Mouse (Mus musculus) ovary, adult 18-20 months (tissue): ENCODE data around the gene Pgc.

Source experiments
- DNase-seq: peaks from one replicate; pipeline ENCODE4 v3.0.0; 2022; ENCODE audit warnings: low spot score, mixed read lengths

Gene Pgc

DNA sequence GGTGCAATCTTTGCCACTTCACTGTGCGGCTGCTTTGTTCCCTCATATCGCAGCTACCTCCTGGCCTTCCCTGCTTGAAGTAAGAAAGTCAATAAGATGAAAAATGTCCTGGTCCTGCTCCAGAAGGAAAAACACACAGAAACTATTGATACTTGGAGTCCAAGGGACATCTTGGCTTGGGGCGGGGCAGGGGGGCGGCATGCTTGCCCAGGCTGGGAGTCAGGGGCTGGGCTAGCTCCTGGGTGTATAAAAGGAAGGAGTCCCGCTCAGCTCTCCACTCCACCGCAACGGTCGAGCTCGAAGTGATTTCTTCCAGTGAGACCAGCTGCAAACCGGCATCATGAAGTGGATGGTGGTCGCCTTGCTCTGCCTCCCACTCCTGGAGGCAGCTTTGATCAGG, at the start of gene Pgc:
Pgc (plus strand) TSS at position 277 of the 400 bp plus-strand sequence.
- DNase-seq = no peak

DNA sequence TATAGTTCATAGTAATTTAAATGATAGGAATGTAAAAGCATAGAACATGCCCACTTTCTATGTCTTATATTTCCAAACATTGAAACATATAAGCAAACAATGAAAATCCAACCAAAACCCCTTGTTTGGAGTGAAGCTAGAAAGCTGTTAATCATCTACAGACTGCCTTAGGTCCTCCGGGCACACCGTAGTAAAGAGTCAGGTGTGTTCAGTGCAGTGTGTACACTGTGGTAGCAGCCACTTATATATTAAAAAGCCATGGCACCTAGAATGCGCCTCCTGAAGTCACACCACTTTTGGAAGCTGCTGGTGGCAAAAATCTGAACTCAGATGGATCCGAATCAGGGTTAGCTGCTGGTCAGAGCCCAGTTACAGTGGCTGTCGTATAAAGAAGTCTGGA, 48.4 kb upstream of the Pgc start:
- no peak for DNase-seq

- no peak for DNase-seq
These were observed 47.9 kb upstream of the Pgc start for GRCm38 (mm10) chr17:47678702-47679101.

- DNase-seq = no peak
These were observed 43.8 kb upstream of the Pgc start for GRCm38 (mm10) chr17:47682836-47683235.

GRCm38 (mm10) chr17:47687409-47688343, 39.0 kb upstream of the Pgc start:
- DNase-seq = peak; percentile 92

GRCm38 (mm10) chr17:47688344-47688607, 38.4 kb upstream of the Pgc start, which contains the start of gene Tomm6:
TSS of gene Tomm6 (minus strand) at chr17:47688386.
- DNase-seq = no peak

DNA sequence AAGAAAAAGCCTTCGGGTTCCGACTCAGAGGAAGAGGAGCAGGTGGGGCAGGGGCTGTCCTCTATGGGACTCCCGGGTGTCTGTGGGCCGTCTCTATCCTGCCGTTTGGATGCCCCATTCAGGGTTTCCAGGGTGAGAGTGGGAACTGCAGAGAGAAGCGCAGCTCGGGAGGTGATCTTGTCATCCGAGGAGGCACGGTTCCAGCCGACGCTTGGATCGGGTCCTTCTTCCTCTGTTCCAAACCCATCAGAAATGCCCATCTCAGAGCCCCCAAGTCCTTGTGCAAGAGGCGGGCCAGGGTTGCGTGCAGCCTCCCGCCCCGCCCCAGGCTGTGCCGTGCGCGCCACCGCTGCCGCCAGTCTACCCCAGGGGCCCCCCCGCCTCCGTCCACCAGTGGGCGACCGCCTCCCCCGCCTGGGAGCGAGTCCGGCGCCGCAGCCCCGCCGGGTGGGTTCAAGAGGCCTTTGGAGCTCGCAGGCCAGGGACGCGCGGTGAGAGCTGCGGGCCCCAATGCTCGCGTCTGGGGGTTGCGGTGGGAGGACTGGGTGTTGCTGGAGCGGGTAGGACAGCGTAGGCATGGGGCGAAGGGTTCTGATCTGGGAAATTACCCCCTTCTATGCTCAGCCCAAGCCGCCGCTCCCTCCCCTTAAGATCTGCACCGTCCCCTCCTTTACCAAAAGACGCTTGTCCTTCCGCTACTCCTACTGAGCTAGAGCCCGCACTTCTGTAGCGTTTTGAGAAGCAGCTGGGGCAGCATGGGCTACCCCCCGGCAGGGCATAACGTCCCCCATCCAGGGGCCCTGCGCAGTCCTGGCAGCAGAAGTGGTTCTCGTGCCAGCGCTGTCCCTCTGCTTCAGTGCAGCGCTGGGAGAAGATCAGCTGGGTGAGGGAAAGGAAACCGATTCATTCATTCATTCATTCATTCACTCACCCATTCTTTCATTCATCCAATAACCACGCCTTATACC, 37.8 kb upstream of the Pgc start, which contains the start of gene Frs3:
Frs3 (plus strand) TSS at position 423 of the 968 bp plus-strand sequence.
- peak; percentile 57 for DNase-seq

- DNase-seq = no peak
These were observed 36.7 kb upstream of the Pgc start for GRCm38 (mm10) chr17:47689894-47690293.

GRCm38 (mm10) chr17:47691650-47692049, 35.0 kb upstream of the Pgc start:
- DNase-seq = no peak

DNA sequence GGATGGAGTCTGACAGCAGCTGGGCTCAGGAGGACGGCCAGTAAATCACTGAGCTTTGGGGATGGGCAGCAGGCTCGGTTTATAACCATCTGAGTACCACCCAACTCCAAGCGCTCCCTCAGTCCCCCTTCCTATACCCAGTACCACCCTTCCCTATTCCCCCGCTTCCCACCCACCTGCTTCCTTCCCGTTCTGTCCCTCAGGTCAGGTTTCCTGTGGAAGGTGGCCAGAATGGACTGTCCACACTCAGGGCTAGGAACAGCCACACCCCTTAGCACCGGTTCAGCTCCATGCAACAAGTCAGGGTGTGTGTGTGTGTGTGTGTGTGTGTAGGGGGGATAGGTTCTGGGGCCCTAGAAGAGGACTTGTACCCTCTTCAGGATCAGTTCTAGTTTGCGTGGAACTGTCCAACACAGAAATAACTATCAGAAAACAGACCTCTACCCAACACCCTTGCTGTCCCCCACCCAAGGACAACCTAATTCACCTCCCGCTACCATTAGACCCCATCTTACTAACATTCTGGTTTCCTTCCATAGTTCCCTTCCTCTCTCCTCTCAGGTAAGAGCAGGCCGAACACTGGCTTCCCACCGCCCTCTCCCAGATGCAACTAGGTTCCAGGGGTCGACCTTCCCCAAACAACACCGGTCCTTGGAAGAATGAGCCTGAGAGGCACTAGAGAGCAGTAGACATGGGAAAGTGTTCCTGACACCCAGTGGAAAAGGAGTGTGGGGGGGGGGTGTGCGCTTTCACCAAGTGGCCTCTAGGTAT, 32.8 kb upstream of the Pgc start:
- DNase-seq = no peak

DNA sequence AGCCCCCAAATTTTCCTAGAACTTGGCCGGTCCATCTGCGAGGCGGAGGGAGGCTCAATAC, 32.4 kb upstream of the Pgc start, which contains the start of gene Gm21981:
Gm21981 (minus strand) TSS at position 14 of the 61 bp plus-strand sequence.
- no peak for DNase-seq

DNA sequence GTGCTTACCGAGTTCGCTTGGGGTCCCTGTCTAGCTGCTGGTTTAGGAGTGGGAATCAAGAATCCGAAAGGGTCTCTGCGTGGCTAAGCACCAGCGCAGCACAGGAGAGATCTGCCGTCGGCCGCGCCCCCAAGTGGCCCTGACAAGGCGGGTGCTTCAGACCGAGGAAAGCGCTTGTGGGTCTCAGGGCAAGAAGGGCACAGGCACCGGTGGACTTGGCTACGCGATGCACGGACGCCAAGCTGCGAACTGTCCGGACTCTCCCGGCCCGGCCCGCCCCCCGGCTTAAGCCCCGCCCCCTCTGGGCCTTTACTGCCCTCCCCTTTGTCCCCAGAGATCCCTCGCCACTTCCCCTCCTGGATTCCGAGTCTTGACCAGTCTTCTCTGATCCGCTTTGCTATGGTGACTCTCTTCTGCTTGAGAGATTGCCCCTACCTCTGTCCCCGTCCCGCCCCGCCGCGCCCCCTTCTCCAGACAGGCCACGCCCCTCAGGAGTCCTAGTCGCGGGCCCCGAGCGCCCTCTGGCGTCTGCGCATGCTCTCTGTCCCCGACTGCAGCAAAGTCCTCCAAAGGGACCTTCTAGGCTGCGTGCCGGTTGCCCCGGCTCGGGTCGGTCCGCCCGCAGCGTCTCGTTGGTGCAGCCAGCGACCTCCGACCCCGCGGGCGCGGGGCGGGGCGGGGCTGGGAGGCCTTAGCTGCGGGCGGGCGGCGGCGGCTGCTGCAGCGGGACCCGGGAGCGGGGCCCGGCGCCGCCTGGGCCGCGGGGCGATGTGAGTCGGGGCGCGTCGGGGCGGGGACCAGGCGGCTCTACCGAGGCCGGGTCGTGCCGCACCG, 31.9 kb upstream of the Pgc start, which contains the start of gene Prickle4:
Prickle4 (minus strand) TSS at position 234 of the 834 bp plus-strand sequence.
- peak; percentile 95 for DNase-seq

DNA sequence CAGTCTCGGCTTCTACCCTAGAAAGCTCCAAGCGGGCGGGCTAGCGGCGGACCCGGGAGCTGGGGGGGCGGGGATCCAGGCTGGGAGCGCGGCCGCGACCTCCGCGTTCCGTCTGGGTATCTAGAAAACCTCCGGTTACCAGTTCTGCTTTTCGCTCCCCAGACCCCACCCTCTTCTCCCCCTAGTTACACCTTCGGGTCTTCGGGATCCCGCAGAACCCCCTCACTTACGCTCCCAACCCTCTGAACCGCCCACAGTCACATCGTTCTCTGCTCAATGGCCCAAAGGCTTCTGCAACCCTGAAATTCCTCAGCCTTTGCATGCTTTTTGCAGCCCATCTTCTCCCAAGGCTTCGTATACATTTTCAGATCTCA, 31.3 kb upstream of the Pgc start:
- no peak for DNase-seq

DNA sequence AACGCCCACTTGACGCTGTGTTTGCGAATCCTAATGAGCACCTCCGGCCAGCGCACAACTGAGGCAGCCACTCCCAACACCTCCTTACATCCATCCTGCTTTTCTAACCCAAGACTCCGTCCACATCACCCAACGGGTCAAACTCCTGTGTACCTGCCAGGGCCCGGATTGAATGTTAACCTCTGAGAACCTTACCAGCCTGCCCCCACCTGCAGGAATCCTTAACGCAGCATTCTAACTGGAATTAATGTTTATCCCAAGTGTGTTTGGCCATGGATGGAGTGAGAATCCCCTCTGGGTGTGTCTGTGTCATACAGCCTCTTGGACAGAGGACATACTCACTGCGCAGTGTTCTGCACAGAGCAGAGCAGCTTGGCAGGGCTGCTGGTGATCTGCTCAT, 28.5 kb upstream of the Pgc start:
- no peak for DNase-seq

DNA sequence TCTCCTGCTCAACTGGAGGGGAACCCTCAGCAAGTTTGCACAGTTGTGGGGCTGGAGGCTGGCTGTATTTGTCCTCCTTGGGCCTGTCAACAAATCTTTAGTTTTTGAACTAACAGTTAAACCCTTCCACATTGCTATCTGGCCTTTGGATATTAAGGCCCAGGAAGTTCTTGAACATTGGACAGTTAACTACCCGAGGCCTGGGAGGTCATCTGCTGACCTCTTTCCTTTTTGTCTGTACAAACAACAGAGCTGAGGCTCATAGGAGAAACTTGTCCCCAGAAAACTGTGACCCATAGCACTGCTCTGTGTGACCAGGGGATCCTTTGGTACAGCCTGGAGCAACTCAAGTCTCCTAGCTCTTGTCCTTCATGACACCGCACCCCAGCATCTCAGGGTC, 27.6 kb upstream of the Pgc start:
- DNase-seq = no peak

- no peak for DNase-seq
These were observed 24.8 kb upstream of the Pgc start for GRCm38 (mm10) chr17:47701793-47702192.

DNA sequence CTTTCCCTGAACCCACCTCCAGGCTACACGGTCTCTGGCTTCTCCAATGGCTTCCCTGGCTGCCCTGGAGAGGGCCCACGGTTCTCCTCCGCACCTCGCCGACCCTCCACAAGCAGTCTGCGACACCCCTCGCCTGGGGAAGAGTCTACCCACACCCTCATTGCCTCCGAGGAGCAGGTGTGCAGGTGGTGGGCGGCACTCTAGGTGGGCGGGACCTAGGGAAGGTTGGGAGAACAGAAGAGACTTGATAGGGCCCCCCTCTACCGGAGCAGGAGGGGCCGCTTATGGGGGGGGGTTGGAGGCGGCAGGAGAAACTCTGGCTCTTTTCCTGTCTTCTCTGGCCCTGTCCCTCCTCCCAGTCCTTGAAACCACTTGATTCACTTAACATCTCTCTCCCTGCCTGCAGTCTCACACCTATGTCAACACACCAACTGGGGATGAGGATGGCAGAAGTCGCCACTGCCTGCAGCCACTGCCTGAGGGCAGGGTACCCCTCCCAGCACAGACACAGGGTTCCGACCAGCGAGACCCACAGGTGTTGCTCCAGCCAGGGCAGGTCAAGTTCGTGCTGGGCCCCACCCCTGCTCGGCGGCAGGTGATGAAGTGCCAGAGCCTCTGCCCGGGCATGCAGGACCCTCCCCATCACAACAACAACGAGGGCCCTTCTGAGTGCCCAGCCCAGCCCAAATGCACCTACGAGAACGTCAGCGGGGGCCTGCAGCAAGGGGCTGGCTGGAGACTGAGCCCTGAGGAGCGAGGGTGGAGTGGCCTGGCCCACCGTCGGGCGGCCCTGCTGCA, 23.9 kb upstream of the Pgc start:
- no peak for DNase-seq

DNA sequence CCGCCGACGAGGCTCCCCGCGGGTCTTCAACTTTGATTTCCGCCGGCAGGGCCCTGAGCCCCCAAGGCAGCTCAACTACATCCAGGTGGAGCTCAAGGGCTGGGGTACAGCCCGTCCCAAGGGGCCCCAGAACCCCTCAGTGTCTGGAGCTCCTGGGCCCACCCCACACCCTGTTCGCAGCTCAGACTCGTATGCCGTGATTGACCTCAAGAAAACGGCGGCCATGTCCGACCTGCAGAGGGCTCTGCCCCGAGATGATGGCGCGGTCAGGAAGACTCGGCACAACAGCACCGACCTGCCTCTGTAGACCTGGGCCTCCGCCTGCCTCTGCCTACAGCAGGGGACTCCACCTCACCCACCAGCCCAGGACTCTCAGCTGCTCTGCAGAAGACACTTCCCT, 23.1 kb upstream of the Pgc start:
- no peak for DNase-seq

DNA sequence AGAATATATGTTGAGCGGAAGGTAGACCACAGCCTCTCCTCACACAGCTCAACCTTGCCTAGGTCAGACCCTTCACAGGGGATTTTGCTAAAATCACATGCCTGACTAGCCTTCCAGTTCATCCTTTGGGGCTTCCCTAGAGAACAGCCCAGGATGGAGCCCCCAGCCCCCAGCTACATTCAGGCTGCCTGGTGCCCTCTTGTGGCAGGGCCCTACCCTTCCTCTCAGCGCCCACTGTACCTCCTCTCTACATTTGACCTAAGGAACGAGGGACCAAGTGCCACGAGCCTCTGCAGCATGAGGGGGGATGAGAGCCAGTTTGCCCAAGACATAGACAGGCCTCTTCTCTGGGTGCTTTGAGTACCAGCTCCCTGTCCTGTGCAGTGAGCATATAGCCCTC, 21.9 kb upstream of the Pgc start:
- DNase-seq = no peak

- DNase-seq = no peak
These were observed 20.4 kb upstream of the Pgc start for GRCm38 (mm10) chr17:47706196-47706595.

- DNase-seq = no peak
These were observed 18.7 kb upstream of the Pgc start for GRCm38 (mm10) chr17:47707961-47708360.
